Mouse (Mus musculus): ENCODE data around the gene Scn4a.
"Not testable (repeated sequence)": the region's sequence is repeated elsewhere in the genome, so short reads cannot be mapped to it uniquely, and the experiment has no call there.

Gene Scn4a

DNA sequence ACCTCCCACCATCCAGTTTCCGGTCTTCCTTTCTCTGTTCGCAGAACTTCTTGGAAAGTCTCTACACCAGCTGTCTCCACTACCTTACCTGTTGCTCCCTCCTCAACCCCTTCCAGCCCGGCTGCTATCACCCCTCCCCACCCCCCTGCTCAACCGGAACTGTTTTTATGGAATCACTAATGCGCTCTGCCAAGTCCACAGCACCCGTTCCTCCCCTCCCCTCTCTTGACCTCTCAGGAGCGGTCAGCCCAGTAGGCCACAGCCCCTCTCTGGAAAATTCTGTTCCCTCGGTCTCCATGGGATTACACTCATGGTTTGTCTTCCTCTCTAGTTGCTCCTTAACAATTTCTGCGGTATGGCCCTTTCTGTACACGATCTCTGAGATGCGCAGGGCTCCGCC is at the start of gene Scn4a:
Gene Scn4a, minus strand, starts transcription at position 101 of the 400 bp plus-strand sequence.
- no peak for DNase-seq (ENCODE audit: low spot score in 2 of 2)

DNA sequence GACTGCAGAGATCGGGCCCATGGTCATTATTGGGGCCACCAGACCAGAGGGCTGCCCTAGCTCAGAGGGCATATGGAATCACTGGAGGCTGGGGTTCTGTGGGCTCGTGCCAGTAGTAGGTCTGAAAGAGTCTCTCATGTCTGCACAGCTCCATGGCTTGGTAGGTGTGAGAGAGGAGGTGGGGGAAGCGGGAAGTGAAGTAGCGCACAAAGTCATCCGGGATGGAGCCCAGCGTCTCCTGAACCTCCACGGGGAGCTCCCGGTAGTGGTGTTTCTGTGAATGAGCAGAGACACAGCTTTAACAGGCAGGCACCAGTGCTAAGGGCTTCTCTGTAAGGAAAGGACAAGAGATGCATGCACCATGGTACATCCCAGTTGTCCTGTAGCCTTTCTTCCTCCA is 45.4 kb upstream of the Scn4a start:
- no peak for DNase-seq (ENCODE audit: low spot score in 2 of 2)

DNA sequence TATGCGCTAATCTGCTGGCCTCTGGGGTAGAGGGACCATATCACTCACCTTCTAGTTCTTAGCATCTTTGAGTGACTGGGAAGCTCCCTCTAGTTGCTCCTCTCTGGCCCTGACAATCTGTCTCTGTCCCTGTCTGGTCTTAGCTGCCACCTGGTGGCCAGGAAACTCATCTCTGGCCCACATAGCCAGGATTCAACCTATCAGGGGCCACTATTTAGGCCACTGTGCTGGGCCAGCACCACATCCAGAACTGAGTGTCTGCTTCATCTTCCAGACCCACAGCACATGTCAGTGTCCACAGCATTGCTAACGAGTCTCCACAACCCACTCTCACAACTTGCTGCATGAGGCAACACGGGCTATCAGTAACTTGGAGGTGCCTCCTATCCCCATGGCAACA is 44.6 kb upstream of the Scn4a start:
- no peak for DNase-seq (ENCODE audit: low spot score in 2 of 2)

DNA sequence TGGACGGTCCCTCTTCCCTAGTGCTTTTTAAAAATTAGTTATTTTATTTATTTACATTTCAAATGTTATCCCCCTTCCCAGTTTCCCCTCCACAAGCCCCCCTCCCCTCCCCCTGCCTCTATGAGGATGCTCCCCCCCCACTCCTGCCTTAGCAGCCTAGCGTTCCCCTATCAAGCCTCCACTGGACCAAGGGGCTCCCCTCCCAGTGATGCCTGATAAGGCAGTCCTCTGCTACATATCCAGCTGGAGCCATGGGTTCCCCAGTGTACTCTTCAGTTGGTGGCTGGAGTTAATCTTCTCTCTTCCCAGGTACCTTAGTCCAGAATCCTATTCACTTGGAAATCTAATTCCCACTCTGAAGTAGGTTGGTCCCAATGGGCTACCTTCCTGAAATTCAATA is 41.0 kb upstream of the Scn4a start:
- not testable (repeated sequence) for DNase-seq (ENCODE audit: low spot score in 2 of 2)

DNA sequence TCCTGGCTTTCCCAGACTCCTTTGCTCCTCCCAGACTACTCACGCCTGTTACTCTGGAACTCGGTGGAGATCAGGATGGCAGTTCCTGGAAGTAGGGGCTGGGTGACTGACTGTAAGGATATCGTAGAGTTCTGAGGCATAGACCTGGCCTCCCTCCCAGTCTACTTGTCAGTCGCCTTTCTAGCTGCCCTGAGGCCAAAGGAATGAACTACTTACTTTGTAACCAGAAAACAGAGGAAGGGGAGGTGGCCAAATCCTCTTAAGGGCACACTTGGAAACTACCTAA is 40.2 kb upstream of the Scn4a start:
- no peak for DNase-seq (ENCODE audit: low spot score in 2 of 2)

DNA sequence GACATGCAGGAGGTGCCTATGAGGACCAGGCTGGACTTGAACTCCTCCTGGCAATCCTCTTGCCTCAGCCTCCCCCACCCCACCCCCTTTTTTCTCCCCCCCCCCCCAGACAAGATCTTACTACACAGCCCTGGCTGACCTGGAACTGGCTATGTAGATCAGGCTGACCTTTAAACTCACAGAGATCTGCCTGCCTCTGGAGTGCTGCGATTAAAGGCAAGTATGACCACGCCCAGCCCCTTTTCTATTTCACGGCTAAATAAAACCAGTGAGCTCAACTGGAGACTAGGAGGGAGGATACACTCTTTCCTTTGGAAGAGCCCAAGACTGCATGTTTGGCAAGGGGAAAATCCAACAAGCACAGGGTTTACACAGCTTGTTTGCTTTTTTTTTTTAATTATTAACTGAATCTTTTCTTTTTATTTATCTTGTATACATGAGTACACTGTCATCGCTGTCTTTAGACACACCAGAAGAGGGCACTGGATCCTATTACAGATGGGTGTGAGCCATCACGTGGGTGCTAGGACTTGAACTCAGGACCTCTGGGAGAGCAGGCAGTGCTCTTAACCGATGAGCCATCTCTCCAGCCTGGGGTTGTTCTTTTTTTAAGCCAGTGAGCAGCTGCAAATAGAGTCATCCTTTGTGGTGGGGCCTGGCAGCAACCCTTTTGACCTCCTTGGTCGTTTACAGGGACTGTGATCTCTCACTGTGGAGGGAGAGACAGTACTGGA is 39.7 kb upstream of the Scn4a start:
- no peak for DNase-seq (ENCODE audit: low spot score in 2 of 2)

DNA sequence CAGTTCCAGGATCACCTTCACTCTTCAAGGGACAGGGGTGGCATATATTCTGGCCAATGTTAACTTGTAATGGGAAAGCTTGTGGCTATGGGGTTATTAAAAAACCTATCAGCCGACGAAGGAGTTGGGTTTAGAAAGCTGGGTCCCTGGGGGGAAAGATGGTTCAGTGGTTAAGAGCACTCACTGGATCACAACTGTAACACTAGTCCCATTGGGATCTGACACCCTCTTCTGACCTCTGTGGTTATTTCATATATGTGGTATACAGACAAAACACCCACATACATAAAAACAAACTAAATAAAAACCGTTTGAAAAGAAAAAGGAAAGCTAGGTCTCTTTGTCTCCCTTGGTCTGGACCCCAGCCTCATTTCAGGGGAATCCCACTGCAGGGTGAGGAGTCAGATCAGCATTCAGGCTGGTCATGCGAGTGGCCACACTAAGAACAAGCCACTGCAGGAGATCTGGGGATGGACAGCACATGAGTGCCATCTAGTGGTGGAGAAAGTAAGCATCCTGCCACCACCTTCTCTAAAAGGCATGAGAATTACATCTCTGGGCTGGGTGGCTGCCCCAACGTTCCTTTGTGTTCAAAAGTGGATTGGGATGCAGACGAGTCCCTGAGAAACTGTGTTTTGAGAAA is 38.6 kb upstream of the Scn4a start:
- peak; percentile 65 to 76 for DNase-seq (ENCODE audit: low spot score in 2 of 2)

DNA sequence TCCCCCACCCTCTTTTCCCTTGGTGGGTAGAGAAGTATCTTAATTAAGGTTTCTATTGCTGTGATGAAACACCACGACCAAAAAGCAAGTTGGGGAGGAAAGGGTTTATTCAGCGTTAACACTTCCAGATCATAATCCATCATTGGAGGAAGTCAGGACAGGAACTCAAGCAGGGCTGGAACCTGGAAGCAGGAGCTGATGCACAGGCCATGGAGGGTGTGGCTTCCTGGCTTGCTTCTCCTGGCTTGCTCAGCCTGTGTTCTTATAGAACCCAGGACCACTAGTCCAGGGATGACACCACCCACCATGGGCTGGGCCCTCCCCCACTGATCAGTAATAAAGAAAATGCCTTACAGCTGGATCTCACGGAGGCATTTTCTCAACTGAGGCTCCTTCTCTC is 37.7 kb upstream of the Scn4a start:
- DNase-seq (ENCODE audit: low spot score in 2 of 2) = peak in 1 of 2 experiments; percentile 33

DNA sequence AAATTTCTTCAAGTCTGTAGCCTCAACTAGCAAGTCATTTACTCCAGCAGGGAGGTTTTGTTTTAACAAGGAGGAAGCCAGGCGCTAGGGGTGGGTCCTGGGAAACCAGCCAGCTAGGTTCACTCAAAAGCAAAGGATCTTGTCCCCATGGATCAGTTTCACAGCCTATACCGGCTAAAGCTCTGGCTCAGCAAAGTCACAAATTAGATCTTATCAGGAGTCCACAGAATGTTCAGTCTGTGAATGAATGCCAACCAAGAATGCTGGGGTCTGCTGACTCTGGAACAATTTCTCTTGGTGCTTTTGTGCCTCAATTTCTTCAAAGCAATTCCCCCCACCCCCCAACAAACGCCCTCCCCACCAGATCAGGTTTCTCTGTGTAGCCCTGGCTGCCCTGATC is 36.5 kb upstream of the Scn4a start:
- peak in 1 of 2 experiments; percentile 27 for DNase-seq (ENCODE audit: low spot score in 2 of 2)

DNA sequence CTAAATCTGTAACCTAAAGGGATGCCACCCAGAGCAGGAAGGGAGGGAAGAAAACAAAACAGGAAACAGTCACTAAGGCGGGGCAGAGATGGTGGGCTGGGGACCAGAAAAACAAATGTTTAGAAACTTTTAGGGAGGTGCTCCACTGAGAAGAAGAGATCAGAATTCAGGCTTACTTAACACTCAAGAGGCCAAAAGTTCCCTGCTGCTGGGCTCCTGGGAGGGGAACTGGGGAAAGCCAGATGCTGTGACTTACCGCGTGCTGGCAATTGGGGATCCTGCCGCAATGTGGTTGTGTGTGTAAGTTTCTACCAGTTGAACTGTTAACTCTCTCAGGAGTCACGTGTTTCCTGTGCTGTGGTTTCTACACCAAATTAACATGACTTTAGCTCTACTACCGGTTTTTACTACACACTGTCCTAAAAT is 34.7 kb upstream of the Scn4a start, which contains the start of gene Icam2:
Gene Icam2, minus strand, starts transcription at position 285 of the 426 bp plus-strand sequence.
- peak in 1 of 2 experiments; percentile 28 for DNase-seq (ENCODE audit: low spot score in 2 of 2)

DNA sequence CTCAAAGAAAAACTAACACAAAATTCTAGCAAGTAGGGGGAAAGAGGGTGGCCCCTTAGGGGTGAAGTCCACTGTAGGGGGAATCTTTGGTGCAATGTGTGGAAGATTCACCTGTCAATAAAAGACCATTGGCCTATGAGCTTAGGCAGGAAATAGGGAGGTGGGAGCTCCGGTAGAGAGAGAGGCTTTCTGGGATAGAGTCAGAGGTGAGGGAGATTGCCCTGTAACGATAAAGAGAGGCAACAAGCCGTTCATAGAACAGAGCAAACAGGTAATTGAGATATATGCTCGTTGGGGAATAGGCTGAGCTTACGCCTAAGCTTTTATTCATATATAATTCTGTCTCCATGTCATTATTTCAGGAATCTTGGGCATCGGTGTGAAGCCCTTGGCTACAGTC is 33.9 kb upstream of the Scn4a start:
- no peak for DNase-seq (ENCODE audit: low spot score in 2 of 2)

DNA sequence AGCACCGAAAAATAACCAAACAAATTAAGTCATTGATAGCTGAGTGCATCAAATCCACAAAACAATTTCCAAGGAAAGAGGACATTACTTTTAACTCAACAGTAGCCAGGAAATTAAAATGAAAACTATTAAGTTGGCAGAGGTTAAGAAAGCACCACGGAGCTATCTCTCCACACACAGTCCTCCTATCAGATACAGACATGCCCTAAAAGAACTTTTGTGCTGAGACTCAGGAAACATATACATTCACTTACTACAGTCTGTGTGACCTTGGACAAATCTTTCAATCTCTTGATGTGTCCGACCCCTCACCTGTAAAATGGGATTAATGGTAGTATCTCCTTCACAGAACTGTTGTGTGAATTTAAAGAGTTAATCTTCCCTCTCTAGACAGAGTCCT is 33.3 kb upstream of the Scn4a start:
- DNase-seq (ENCODE audit: low spot score in 2 of 2) = no peak

DNA sequence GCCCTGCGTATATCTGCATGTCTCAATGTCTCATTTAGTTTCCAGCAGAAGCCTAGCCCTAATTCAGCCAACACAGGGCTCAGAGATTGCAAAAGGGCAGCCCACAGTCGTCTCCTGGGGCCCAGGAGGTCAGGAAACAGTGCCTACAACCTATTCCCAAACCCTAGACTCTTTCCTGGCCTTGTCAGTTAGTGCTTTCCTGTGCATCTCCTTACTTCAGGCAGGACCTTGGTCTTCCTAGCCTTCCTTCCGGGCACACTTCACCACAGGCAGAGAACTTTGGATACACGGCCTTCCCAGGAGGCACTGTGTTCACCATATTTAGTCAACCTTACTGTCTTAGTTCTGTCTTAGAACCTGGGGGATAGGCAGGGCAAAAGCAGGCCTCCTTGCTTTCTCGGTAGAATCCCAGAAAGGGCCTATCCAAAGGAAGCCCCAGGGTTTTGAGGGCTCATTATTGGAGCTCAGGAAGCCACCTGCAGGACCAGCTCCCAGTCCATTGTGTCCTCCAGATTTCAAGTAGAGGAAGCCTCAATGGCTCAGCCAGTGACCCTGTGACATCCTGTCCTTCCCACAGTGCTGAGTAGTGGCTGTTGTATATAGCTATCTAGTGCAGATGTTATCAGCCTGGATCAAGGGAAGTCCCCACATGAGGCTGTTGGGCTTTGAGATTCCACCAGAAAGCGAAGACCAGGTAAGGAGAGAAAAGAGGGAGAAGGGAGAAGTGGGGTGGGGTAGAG is 30.1 kb upstream of the Scn4a start:
- peak in 1 of 2 experiments; percentile 42 for DNase-seq (ENCODE audit: low spot score in 2 of 2)

DNA sequence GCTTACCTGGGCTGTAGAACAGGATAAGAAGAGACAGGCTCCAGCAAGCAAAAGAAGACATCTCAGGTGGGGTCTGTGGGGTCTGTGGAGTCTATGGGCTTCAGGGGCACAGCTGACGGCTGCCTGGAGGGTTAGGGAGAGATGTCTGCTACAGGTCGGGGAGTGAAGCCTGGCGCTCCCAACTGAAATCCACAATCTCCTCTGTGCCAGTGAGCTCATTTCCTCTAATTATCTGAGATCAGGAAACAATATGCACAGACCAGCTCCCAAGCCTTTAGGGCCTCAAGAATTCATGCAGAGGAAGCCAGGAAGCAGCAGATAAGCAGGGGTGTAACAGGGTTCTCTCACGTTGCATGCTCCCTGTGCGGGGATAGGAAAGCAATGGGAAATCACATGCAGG is 29.3 kb upstream of the Scn4a start:
- peak; percentile 65 to 88 for DNase-seq (ENCODE audit: low spot score in 2 of 2)

DNA sequence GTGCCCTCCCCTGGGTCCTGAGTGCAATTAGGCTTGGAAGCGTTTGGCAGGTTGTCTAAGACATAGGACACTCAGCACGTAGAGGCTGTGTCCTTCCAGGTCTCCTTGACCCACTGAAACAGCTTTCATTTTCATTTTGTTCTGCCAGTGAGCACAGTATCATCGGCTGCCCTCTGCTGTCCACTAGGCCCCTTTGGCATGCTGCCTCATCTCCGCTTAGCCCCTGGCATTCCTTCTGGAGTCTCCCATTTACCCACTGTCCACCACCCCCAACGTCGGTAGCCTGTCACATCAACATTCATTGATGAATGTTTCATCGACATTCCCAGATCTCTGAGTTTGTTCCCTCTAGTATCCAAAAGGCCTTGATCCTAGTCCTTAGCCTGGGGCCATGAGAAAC is 28.8 kb upstream of the Scn4a start:
- DNase-seq (ENCODE audit: low spot score in 2 of 2) = peak; percentile 49 to 58

DNA sequence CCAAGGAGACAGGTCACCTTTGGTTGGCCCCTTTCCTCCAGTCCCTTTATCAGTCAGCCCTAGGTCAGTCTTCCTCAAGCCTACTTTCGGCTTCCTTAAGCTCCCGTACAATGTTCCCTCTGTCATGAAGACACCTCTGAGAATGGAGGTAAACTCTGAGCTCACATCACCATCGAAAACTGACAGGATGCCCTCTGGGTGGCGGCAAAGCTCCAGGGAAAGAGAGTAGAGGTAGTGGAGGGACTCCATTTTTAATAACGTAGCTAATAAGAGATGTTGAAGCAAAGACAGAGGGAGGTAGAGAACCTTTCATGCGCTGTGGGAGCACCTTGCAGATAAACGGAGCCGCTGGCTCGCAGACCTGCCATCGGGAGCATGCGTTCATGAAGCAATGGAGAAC is 27.9 kb upstream of the Scn4a start:
- DNase-seq (ENCODE audit: low spot score in 2 of 2) = no peak

DNA sequence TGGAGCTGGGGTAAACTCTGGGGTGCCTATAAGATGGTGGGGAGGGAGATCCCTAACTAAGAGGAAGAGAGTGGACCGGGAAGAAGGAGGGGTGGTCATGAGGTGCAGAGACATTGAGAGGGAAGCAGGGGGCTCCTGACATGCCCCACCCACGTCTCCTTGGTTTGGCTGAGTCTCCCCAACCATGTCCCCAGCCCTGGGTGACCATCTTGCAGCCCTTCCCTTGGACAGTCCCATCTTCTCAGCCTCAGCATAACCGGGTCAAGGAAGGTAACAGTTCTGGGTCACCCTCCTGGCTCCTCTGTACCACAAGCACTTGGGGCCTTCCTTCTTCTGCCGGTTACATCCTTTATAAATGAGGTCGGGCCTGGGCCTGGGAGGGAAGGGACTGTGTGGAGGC is 21.9 kb upstream of the Scn4a start:
- DNase-seq (ENCODE audit: low spot score in 2 of 2) = no peak

DNA sequence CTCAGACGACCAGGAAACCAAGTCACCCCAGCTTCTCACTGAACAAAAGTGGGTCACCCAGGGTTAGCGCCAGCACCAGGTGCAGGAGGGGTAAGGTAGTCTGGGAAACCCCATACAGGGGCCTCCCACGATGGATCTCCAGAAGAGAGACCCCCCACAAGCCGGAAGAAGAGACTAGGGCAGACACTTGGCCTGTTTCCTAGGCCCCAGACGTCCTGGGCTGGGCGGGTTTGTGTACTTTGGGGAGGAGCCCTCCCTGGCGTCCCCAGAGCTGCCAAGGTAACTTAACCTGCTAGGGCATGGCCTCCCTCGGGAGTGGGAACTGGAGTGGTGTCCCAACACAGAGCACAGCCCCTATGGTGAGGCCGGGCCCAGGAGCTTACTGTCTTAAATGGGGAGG is 21.5 kb upstream of the Scn4a start:
- DNase-seq (ENCODE audit: low spot score in 2 of 2) = no peak

DNA sequence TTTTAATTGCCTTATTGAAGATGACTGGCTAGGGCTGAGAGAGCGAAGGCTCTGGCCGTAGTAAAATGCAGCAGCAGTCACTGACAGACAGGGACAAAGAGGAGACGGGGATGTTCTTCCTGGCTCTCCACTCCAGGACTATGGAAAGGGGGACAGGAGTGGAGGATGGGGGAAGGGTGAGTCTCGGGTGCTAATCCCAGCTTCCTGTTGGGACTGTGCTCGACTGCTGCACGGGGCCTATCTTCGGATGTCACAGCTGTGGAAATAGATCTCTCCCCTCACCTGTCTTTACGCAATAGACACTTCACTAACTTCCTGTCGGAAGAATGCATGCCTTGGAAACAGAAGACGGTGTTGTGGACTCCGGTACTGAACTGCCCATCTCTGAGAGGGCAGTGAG is 20.9 kb upstream of the Scn4a start:
- no peak for DNase-seq (ENCODE audit: low spot score in 2 of 2)

DNA sequence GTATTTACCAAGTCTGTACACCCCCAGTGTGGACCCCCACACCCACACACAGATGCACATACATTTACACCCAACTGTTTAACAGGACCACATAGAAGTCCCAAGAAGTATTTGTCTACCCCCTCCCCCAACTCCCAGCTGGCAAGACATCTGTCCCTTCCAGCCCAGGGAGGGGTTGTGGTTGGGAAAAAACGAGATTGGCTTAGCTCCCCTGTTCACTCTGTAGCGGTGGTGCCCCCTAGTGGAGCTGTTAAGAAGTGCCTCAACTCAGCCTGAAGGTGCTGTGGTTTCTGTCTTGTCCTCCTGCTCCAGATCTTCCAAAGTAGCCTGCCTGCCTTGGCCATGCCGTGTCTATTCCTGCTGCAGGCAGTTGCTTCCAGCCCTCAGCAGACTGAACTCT is 13.2 kb upstream of the Scn4a start:
- peak; percentile 46 to 72 for DNase-seq (ENCODE audit: low spot score in 2 of 2)

DNA sequence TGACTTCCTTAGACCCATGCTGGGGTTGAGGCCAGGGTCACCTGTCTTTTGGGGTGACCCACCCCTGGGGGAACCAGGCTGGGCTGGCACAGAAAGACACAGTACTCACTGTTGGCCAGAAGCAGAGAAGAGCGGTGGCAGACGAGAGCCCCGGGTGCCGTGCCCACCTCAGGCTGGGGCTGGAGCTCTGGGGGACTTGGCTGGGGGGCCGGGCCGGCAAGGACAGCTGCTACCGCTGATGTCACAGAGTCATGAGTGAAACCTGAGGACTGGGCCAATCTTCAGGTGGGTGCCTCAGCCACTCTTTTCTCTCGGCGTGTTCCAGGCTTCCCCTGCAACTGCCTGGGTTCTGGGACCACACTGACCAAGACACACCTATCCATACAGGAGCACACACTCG is 12.3 kb upstream of the Scn4a start, which contains the start of gene Prr29:
Gene Prr29, plus strand, starts transcription at position 107 of the 400 bp plus-strand sequence.
- DNase-seq (ENCODE audit: low spot score in 2 of 2) = no peak

DNA sequence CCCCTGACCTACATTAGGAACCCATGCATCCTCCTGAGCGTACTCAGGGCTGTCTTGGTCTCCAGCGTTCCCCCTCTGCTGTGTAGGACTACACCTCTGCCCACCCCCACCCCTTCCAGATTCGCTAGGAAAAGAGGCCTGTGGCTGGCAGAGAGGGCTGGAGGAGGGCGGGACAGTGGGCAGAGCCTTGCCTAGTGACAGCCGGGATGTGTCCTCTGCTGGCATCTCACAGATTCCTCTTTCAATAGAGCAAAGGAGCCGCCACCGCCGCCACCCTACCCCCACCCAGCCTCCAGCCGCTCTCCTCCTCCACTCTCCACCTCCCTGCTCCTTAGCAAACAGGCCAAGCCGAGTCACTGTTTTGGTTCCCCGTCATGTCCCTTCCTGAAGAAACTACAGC is 11.6 kb upstream of the Scn4a start:
- DNase-seq (ENCODE audit: low spot score in 2 of 2) = no peak

DNA sequence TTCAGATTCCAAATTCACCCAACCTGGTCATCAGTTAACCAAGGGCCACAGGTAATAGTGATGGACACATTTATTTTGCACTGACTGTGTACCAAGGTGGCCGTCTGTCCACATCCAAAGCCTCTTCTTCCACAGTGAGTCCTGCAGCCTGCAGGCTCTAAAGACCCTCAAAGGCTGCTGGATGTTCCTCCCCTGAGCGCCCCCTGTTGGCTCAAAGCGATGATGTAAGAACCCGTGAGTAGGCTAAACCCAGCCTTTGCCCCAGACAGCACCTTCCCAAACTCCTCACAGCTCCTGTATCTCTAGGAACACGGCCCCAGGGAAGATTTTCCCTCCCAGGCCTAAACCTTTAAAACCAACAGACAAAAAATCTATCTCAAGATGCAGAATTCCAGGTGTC is 6.3 kb upstream of the Scn4a start:
- DNase-seq (ENCODE audit: low spot score in 2 of 2) = no peak

All from heart, adult 9 months (tissue).